Mouse (Mus musculus) C2C12 (cell line): ENCODE data around the gene H2-T3. TPM values are rescaled to one million over a fixed set of nuclear protein-coding genes. Genes with fewer than 3 reads are reported as not detected.
"Not testable (repeated sequence)": the region's sequence is repeated elsewhere in the genome, so short reads cannot be mapped to it uniquely, and the experiment has no call there.

Experiments used
- H3K27me3 ChIP-seq: one replicate; pipeline ENCODE4 v1.6.1; 2011; ENCODE audit not compliant: control insufficient read depth, insufficient read depth, insufficient read length
- H3K36me3 ChIP-seq: one replicate; pipeline ENCODE4 v1.6.1; 2011; ENCODE audit not compliant: control insufficient read depth, insufficient read depth
- H3K4me3 ChIP-seq: one replicate; pipeline ENCODE4 v1.5.1; 2011; ENCODE audit warnings: mild to moderate bottlenecking, control low read depth; ENCODE audit not compliant: poor library complexity, insufficient read depth, severe bottlenecking
- H3K79me2 ChIP-seq: one replicate; pipeline ENCODE4 v1.6.1; 2011; ENCODE audit not compliant: control insufficient read depth, insufficient read depth
- H3K79me3 ChIP-seq: one replicate; pipeline ENCODE4 v1.6.1; 2011; ENCODE audit warnings: low read depth, control low read depth
- H3ac ChIP-seq: one replicate; pipeline ENCODE3; 2011; ENCODE audit warnings: low read depth; ENCODE audit not compliant: control insufficient read depth, insufficient read length
- CEBPB ChIP-seq: IDR thresholded peaks from one replicate; pipeline ENCODE4 v1.6.1; 2011; ENCODE audit warnings: low read depth, mild to moderate bottlenecking, control low read depth, moderate library complexity
- CTCF ChIP-seq: IDR thresholded peaks from one replicate; pipeline ENCODE4 v1.5.1; 2011; ENCODE audit not compliant: control insufficient read depth, insufficient read depth, insufficient read length
- FOSL1 ChIP-seq: IDR thresholded peaks from one replicate; pipeline ENCODE4 v1.8.0; 2011; ENCODE audit warnings: mild to moderate bottlenecking, low read length; ENCODE audit not compliant: poor library complexity, insufficient read depth, severe bottlenecking
- MAX ChIP-seq: IDR thresholded peaks from one replicate; pipeline ENCODE4 v1.6.1; 2011; ENCODE audit warnings: mild to moderate bottlenecking, control low read depth
- MYOD1 ChIP-seq: IDR thresholded peaks from one replicate; pipeline ENCODE4 v1.6.1; 2011; ENCODE audit warnings: low read depth; ENCODE audit not compliant: control insufficient read depth, insufficient read length
- MYOG ChIP-seq: IDR thresholded peaks from one replicate; pipeline ENCODE4 v1.6.1; 2011; ENCODE audit not compliant: control insufficient read depth, insufficient read length; ENCODE audit errors: extremely low read depth
- USF1 ChIP-seq: IDR thresholded peaks from one replicate; pipeline ENCODE4 v1.6.1; 2011; ENCODE audit warnings: low read depth, mild to moderate bottlenecking, control low read depth, moderate library complexity
- polyA plus RNA-seq: library from polyadenylated mRNA; unstranded; fragments of >200 nt; fragmentation: generic; extraction: Trizol; gene quantifications from one replicate; pipeline ENCODE4 v1.2.1, GENCODE M21; 2012; ENCODE audit warnings: missing spikeins

H2-T3 gene
- polyA plus RNA-seq, 1 experiment = not detected

DNA sequence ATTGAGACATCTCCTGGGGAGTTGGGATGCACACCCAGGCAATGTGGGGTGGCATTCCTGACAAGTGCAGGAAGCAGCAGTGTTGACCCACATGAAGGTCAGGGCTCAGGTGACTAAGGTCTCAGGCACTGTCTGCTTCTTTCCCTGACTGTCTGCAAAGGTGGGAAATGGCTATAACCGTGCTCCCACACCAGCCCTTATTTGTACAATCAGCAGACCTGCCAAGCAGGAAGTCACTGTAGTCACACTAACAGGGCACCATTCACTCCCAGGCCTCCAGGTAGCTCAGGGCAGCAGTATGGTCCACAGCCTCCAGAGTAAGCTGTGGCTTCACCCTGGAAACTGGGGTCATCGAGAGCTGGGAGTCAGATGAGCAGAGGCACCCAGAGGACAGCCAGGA lies 2.3 kb upstream of the H2-T3 start:
- TF ChIP-seq USF1 (no peak), CEBPB (no peak), MYOG (no peak), MYOD1 (no peak), MAX (no peak), CTCF (no peak), FOSL1 (no peak)
- Histone ChIP-seq H3K79me3 (no peaks in the 10 kb centered on the region), H3K27me3 (peaks cover 45% of the 10 kb centered on the region)

DNA sequence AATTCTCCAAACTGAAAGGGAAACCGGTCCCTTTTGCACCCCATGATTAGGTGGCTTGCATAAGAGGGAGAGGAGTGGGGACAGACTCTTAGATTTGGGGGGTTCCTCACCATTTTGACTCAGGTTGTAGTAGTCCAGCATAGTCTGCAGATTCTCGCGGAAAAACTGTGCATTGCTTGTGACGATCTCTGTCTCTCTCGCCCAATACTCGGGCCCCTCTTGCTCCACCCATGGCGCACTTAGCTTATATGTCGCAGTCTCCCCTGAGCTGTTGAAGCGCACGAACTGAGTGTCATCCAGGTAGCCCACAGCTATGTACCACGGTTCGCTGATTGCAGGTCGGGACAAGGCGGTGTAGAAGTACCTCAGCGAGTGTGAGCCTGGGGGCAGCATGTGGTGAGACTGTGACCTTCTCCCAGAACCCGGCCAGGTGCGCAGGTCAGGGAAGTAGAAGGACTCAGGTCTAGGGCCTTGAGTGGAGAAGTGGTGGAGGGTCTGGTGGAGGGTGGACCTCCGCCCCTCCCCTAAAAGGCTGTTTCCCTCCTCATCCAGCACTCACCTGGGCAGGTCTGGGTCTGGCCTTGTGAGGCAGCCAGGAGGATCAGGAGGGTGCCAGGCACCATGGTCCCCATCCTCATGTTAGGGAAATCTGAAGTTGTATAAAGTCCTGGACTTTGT lies 457 bp downstream of the H2-T3 start:
- H3K4me3 ChIP-seq = no peak overlapping the region

More for the DNA sequence above, 2.3 kb upstream of the H2-T3 start:
- Histone ChIP-seq H3K4me3 (no peak overlapping the region), H3ac (no peak overlapping the region), H3K36me3 (no peaks in the 10 kb centered on the region), H3K79me2 (no peaks in the 10 kb centered on the region)

DNA sequence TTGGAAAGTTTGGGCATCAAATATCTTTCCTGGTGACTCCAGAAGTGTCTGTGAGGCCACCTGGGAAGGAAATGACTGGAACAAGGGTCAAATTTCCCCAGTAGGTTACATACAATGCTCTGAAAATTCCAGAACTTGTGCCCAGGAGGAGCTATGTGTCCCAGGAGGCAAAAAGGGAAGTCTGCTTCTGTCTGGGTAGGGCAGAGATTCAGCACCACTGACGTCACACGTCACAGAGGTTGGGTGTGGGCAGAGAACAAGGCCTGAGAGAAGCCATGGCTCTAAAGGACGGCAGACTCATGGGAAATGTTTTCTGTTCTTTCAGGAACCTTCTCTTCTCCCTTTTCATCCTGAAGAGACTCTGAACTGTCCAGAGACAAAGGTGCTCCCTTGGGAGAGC lies 2.5 kb downstream of the H2-T3 start:
- TF ChIP-seq CEBPB = no peak
- TF ChIP-seq FOSL1 = no peak
- no peak for TF ChIP-seq MYOG
- no peak for TF ChIP-seq MYOD1
- TF ChIP-seq CTCF = no peak
- no peak for TF ChIP-seq USF1
- no peak for TF ChIP-seq MAX
- H3K4me3 ChIP-seq = no peak overlapping the region
- peaks cover 46% of the 10 kb centered on the region for H3K27me3 ChIP-seq
- no peaks in the 10 kb centered on the region for H3K79me2 ChIP-seq
- H3K79me3 ChIP-seq = no peaks in the 10 kb centered on the region
- H3K36me3 ChIP-seq = no peaks in the 10 kb centered on the region
- no peak overlapping the region for H3ac ChIP-seq

More for the DNA sequence above, 457 bp downstream of the H2-T3 start:
- TF ChIP-seq MYOD1 (no peak), USF1 (no peak), MAX (no peak), CTCF (no peak), FOSL1 (no peak), MYOG (no peak), CEBPB (no peak)
- Histone ChIP-seq H3K79me3 (no peaks in the 10 kb centered on the region), H3K27me3 (peaks cover 53% of the 10 kb centered on the region), H3K36me3 (no peaks in the 10 kb centered on the region), H3ac (no peak overlapping the region), H3K79me2 (no peaks in the 10 kb centered on the region)

DNA sequence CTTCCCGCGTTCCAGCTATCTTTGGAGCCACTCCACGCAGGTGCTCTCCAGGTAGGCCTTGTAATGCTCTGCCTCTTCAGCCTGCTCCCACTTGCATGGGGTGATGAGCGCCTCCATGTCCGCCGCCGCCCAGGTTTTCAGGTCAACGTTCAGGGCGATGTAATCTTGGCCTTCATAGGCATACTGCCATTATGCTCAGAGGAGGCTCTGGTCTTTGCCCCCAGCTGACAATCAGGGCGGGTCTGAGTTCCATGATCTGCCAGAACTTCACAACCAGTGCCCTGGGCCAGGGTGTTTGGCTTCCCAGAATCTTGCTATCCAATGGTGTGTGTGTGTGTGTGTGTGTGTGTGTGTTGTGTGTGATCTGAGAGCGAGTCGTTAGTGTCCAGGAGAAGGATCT lies 7.9 kb downstream of the H2-T3 start:
- no peak overlapping the region for H3K4me3 ChIP-seq
- H3K79me2 ChIP-seq = no peaks in the 10 kb centered on the region
- TF ChIP-seq MYOD1 (no peak), MAX (no peak), MYOG (no peak), USF1 (no peak), CEBPB (no peak), FOSL1 (no peak), CTCF (no peak)
- H3K27me3 ChIP-seq = peaks cover 28% of the 10 kb centered on the region
- no peak overlapping the region for H3ac ChIP-seq
- H3K36me3 ChIP-seq = no peaks in the 10 kb centered on the region
- no peaks in the 10 kb centered on the region for H3K79me3 ChIP-seq

DNA sequence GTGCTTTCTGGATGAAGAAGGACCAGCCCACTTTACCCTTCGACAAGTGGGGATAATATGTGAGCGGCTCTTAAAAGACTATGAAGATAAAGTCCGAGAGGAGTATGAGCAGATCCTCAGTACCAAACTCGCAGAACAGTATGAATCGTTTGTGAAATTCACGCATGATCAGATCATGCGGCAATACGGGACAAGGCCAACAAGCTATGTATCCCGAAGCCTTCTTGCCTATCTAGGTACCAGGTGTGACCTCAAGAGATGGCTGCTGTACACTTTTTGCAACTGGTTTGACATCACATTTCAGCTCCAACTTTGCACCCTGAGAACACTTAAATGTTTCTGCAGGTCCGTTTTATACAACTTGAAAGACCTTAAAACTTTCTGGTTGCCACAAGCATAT lies 10.6 kb downstream of the H2-T3 start:
- H3ac ChIP-seq, H3K36me3 ChIP-seq, H3K79me3 ChIP-seq, H3K4me3 ChIP-seq, H3K79me2 ChIP-seq: not testable (repeated sequence)
- H3K27me3 ChIP-seq = peaks cover 11% of the 10 kb centered on the region

DNA sequence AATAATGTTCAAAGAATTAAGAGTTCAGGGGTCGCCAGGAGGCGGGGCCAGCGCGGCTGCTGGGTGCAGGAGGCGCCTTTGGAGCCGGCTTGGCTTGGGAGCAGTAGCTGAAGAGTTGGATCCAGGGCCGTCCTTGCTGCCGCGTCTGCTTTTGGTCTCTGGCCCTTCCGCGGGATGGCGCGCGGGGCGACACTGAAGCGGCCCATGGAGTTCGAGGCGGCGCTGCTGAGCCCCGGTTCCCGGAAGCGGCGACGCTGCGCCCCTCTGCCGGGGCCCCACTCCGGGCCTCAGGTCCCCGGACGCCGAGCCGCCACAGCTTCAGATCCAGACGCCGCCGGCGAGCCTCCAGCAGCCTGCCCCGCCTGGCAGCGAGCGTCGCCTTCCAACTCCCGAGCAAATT lies 11.1 kb downstream of the H2-T3 start:
- not testable (repeated sequence) for H3ac ChIP-seq, H3K36me3 ChIP-seq, H3K4me3 ChIP-seq, H3K79me2 ChIP-seq, H3K79me3 ChIP-seq
- peaks cover 11% of the 10 kb centered on the region for H3K27me3 ChIP-seq

DNA sequence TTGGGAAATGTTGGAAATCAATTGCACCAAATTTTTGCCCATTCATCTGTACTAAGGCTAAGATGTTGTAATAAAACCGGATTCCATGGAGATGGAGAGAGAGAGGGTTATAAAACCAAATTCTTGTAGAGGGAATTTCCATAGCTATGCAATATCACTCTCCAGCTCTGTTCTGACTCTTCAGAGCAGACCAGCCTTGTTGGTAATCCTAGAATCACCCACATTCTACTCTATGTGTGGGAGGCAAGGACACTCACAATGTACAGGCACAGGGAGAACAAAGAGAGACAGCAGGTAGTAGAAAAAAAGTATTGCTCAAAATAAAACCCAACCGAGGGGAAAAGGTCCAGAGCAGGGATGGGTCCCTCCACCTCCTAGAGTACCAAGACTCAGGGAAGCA lies 14.0 kb downstream of the H2-T3 start:
- H3K79me2 ChIP-seq, H3K79me3 ChIP-seq, H3ac ChIP-seq, H3K36me3 ChIP-seq, H3K4me3 ChIP-seq, H3K27me3 ChIP-seq: not testable (repeated sequence)
